Mouse (Mus musculus) urinary bladder, adult 2 months (tissue): Measurements from ENCODE around the gene Hspa1b. TPM values are rescaled to one million over a fixed set of nuclear protein-coding genes. Genes with fewer than 3 reads are reported as not detected.
A peak's percentile ranks its signal among the peaks of the same experiment; 100 is the strongest.
"Not testable (repeated sequence)": the region's sequence is repeated elsewhere in the genome, so short reads cannot be mapped to it uniquely, and the experiment has no call there.

ENCODE experiments used
- DNase-seq: peaks from one replicate; pipeline ENCODE4 v3.0.0; 2022; ENCODE audit warnings: low spot score
- polyA plus RNA-seq: library from polyadenylated mRNA; depleted of rRNA; stranded (reverse); fragments of >200 nt; gene quantifications from 2 replicates; pipeline ENCODE4 v1.2.3, GENCODE M21; 2012

Gene Hspa1b
- polyA plus RNA-seq, 1 experiment: 100 TPM

GRCm38 (mm10) chr17:34982328-34982727, 23.3 kb upstream of the Hspa1b start:
- DNase-seq: no peak

- DNase-seq: peak; percentile 88
These were observed 22.7 kb upstream of the Hspa1b start, which contains the start of gene Lsm2 for GRCm38 (mm10) chr17:34981690-34982180. Lsm2 (plus strand) TSS chr17:34981862.

GRCm38 (mm10) chr17:34980655-34981054, 21.6 kb upstream of the Hspa1b start:
- DNase-seq: no peak

- no peak for DNase-seq
These were observed 20.6 kb upstream of the Hspa1b start for GRCm38 (mm10) chr17:34979631-34980030.

GRCm38 (mm10) chr17:34978239-34978638, 19.2 kb upstream of the Hspa1b start:
- no peak for DNase-seq

GRCm38 (mm10) chr17:34977000-34977399, 18.0 kb upstream of the Hspa1b start:
- no peak for DNase-seq

GRCm38 (mm10) chr17:34975581-34976492, 16.8 kb upstream of the Hspa1b start:
- no peak for DNase-seq

- DNase-seq: peak; percentile 76
These were observed 13.2 kb upstream of the Hspa1b start, which contains the start of the genes Hspa1a and Hspa1l for GRCm38 (mm10) chr17:34972069-34972749. Hspa1a (minus strand) TSS chr17:34972156. Hspa1l (plus strand) TSS chr17:34972703.

GRCm38 (mm10) chr17:34971694-34972068, 12.6 kb upstream of the Hspa1b start:
- not testable (repeated sequence) for DNase-seq

- DNase-seq: not testable (repeated sequence)
These were observed 11.8 kb upstream of the Hspa1b start for GRCm38 (mm10) chr17:34970850-34971249.

- DNase-seq: not testable (repeated sequence)
These were observed 10.8 kb upstream of the Hspa1b start, which contains the start of gene Gm20481 for GRCm38 (mm10) chr17:34969822-34970221. Gm20481 (plus strand) TSS chr17:34969912.

GRCm38 (mm10) chr17:34965627-34966026, 6.6 kb upstream of the Hspa1b start:
- no peak for DNase-seq

GRCm38 (mm10) chr17:34964640-34965049, 5.6 kb upstream of the Hspa1b start:
- DNase-seq: no peak

- no peak for DNase-seq
These were observed 3.8 kb upstream of the Hspa1b start for GRCm38 (mm10) chr17:34962841-34963240.

- DNase-seq: no peak
These were observed 3.1 kb upstream of the Hspa1b start for GRCm38 (mm10) chr17:34962125-34962524.

- DNase-seq: no peak
These were observed 1.9 kb upstream of the Hspa1b start for GRCm38 (mm10) chr17:34960702-34961493.

GRCm38 (mm10) chr17:34959881-34960515, 960 bp upstream of the Hspa1b start:
- DNase-seq: no peak

GRCm38 (mm10) chr17:34958734-34959129, 306 bp downstream of the Hspa1b start:
- not testable (repeated sequence) for DNase-seq

GRCm38 (mm10) chr17:34957966-34958365, 1.1 kb downstream of the Hspa1b start:
- DNase-seq: not testable (repeated sequence)

- DNase-seq: not testable (repeated sequence)
These were observed 1.7 kb downstream of the Hspa1b start for GRCm38 (mm10) chr17:34957291-34957690.

- no peak for DNase-seq
These were observed 2.7 kb downstream of the Hspa1b start for GRCm38 (mm10) chr17:34956340-34956739.
